Mouse (Mus musculus) MEL (cell line): Measurements from ENCODE around the gene Pigyl. TPM values are rescaled to one million over a fixed set of nuclear protein-coding genes. Genes with fewer than 3 reads are reported as not detected.

ENCODE experiments used
- DNase-seq: peaks from one replicate; pipeline ENCODE4 v3.0.0; 2011; ENCODE audit warnings: low read depth, low spot score
- H3K27ac ChIP-seq: 2 replicates; pipeline ENCODE4 v1.5.1; 2012; ENCODE audit warnings: low read depth, mild to moderate bottlenecking, control low read depth, low read length, moderate library complexity; ENCODE audit not compliant: control insufficient read depth
- H3K27me3 ChIP-seq, 2 experiments: fragments of 150-350 bp in 1 of 2; sonication (generic) in 1 of 2; 2 replicates each; pipeline ENCODE4 v1.6.1; 2012; ENCODE audit warnings: low read length in 2 of 2, mild to moderate bottlenecking in 2 of 2, improper control_type of control experiment in 1 of 2, moderate library complexity in 1 of 2; ENCODE audit not compliant: insufficient read depth in 2 of 2, control insufficient read depth in 1 of 2
- H3K36me3 ChIP-seq, 2 experiments: 2 replicates each; pipeline ENCODE4 v1.6.1; 2012 to 2014; ENCODE audit warnings: low read length in 2 of 2, improper control_type of control experiment in 1 of 2, inconsistent platforms in 1 of 2, mild to moderate bottlenecking in 1 of 2; ENCODE audit not compliant: insufficient read depth in 2 of 2, control insufficient read depth in 1 of 2
- H3K4me1 ChIP-seq, 2 experiments: fragments of 150-350 bp in 1 of 2; sonication (generic) in 1 of 2; 2 replicates each; pipeline ENCODE4 v1.6.1; 2012; ENCODE audit warnings: low read length in 2 of 2, improper control_type of control experiment in 1 of 2, mild to moderate bottlenecking in 1 of 2; ENCODE audit not compliant: insufficient read depth in 2 of 2, control insufficient read depth in 1 of 2
- H3K4me3 ChIP-seq, 2 experiments: fragments of 150-350 bp in 1 of 2; sonication (generic) in 1 of 2; 2 replicates each; pipeline ENCODE4 v1.5.1; 2012; ENCODE audit warnings: low read depth in 2 of 2, low read length in 2 of 2, mild to moderate bottlenecking in 2 of 2, moderate library complexity in 2 of 2, control low read depth in 1 of 2, improper control_type of control experiment in 1 of 2; ENCODE audit not compliant: control insufficient read depth in 1 of 2, insufficient read depth in 1 of 2
- H3K79me2 ChIP-seq: 2 replicates; pipeline ENCODE4 v1.6.1; 2012; ENCODE audit warnings: mild to moderate bottlenecking, low read length, moderate library complexity; ENCODE audit not compliant: control insufficient read depth, poor library complexity, insufficient read depth
- H3K9ac ChIP-seq: 2 replicates; pipeline ENCODE4 v1.6.1; 2012; ENCODE audit warnings: low read depth, mild to moderate bottlenecking, control low read depth, low read length, moderate library complexity; ENCODE audit not compliant: control insufficient read depth, poor library complexity, severe bottlenecking
- H3K9me3 ChIP-seq: fragments of 150-350 bp; sonication (generic); replicated peaks from 2 replicates; pipeline ENCODE4 v1.6.1; 2012; ENCODE audit warnings: mild to moderate bottlenecking, low read length, improper control_type of control experiment, moderate library complexity; ENCODE audit not compliant: insufficient read depth
- BHLHE40 ChIP-seq: IDR thresholded peaks from 2 replicates; pipeline ENCODE4 v1.6.1; 2012; ENCODE audit warnings: low read depth, mild to moderate bottlenecking, inconsistent platforms, low read length, improper control_type of control experiment, borderline replicate concordance
- E2F4 ChIP-seq: IDR thresholded peaks from 2 replicates; pipeline ENCODE4 v1.6.1; 2011; ENCODE audit warnings: low read depth, low read length, improper control_type of control experiment, borderline replicate concordance
- ELF1 ChIP-seq: IDR thresholded peaks from 2 replicates; pipeline ENCODE4 v1.6.1; 2014; ENCODE audit warnings: low read depth, mild to moderate bottlenecking, inconsistent platforms, low read length, improper control_type of control experiment, moderate library complexity
- GABPA ChIP-seq: IDR thresholded peaks from 2 replicates; pipeline ENCODE4 v1.6.1; 2012; ENCODE audit warnings: low read depth, mild to moderate bottlenecking, inconsistent platforms, low read length, improper control_type of control experiment, moderate library complexity
- HCFC1 ChIP-seq: IDR thresholded peaks from 2 replicates; pipeline ENCODE4 v1.6.1; 2012; ENCODE audit warnings: low read depth, mild to moderate bottlenecking, inconsistent platforms, low read length, improper control_type of control experiment, moderate library complexity
- JUND ChIP-seq: IDR thresholded peaks from 2 replicates; pipeline ENCODE4 v1.6.1; 2011; ENCODE audit warnings: low read depth, mild to moderate bottlenecking, improper control_type of control experiment, low read length
- MAX ChIP-seq: IDR thresholded peaks from 2 replicates; pipeline ENCODE4 v1.6.1; 2011; ENCODE audit warnings: low read length, improper control_type of control experiment
- MAZ ChIP-seq: IDR thresholded peaks from 2 replicates; pipeline ENCODE4 v1.6.1; 2012; ENCODE audit warnings: low read depth, mild to moderate bottlenecking, inconsistent platforms, low read length, improper control_type of control experiment
- MXI1 ChIP-seq: IDR thresholded peaks from 2 replicates; pipeline ENCODE4 v1.6.1; 2011; ENCODE audit warnings: mild to moderate bottlenecking, low read depth, low read length, improper control_type of control experiment
- MYC ChIP-seq: IDR thresholded peaks from 2 replicates; pipeline ENCODE4 v1.6.1; 2011; ENCODE audit warnings: low read depth, mild to moderate bottlenecking, low read length, improper control_type of control experiment, moderate library complexity
- NELFE ChIP-seq: IDR thresholded peaks from 2 replicates; pipeline ENCODE4 v1.6.1; 2011; ENCODE audit warnings: low read depth, low read length, improper control_type of control experiment
- POLR2A ChIP-seq, 2 experiments: IDR thresholded peaks; 2 replicates each; pipeline ENCODE4 v1.6.1; 2011 to 2012; ENCODE audit warnings: low read length in 2 of 2, mild to moderate bottlenecking in 2 of 2, control low read depth in 1 of 2, improper control_type of control experiment in 1 of 2, low read depth in 1 of 2, moderate library complexity in 1 of 2; ENCODE audit not compliant: control insufficient read depth in 1 of 2, insufficient read depth in 1 of 2, poor library complexity in 1 of 2
- POLR2AphosphoS2 ChIP-seq: IDR thresholded peaks from 2 replicates; pipeline ENCODE4 v1.6.1; 2011; ENCODE audit warnings: low read length, improper control_type of control experiment
- TBP ChIP-seq: IDR thresholded peaks from 2 replicates; pipeline ENCODE4 v1.8.0; 2011; ENCODE audit warnings: low read depth, low read length, improper control_type of control experiment
- TCF12 ChIP-seq: IDR thresholded peaks from 2 replicates; pipeline ENCODE4 v1.6.1; 2014; ENCODE audit warnings: low read depth, mild to moderate bottlenecking, inconsistent platforms, low read length, improper control_type of control experiment, moderate library complexity
- UBTF ChIP-seq: IDR thresholded peaks from 2 replicates; pipeline ENCODE4 v1.6.1; 2012; ENCODE audit warnings: low read depth, mild to moderate bottlenecking, inconsistent platforms, low read length, improper control_type of control experiment, moderate library complexity, borderline replicate concordance; ENCODE audit not compliant: insufficient read depth
- USF1 ChIP-seq: IDR thresholded peaks from 2 replicates; pipeline ENCODE4 v1.6.1; 2014; ENCODE audit warnings: low read depth, mild to moderate bottlenecking, inconsistent platforms, low read length, improper control_type of control experiment, moderate library complexity
- ZKSCAN1 ChIP-seq: IDR thresholded peaks from 2 replicates; pipeline ENCODE4 v1.6.1; 2012; ENCODE audit warnings: low read depth, mild to moderate bottlenecking, inconsistent platforms, low read length, improper control_type of control experiment, moderate library complexity
- polyA plus RNA-seq, 2 experiments: library from polyadenylated mRNA; stranded (reverse) in 1 of 2; unstranded in 1 of 2; fragments of >175 nt in 1 of 2; fragments of >200 nt in 1 of 2; gene quantifications; 2 replicates each; pipeline versions ENCODE4 v1.2.1 to v1.2.4; 2012; ENCODE audit warnings: low replicate concordance in 2 of 2, low read depth in 1 of 2; ENCODE audit not compliant: insufficient read length in 2 of 2, insufficient read depth in 1 of 2, missing spikeins in 1 of 2
- total RNA-seq: library from RNA; depleted of rRNA; stranded (reverse); fragments of 300-350 nt; gene quantifications from 2 replicates; pipeline ENCODE4 v1.2.3, GENCODE M21; 2012

The Pigyl gene
- total and polyA plus RNA-seq, 3 experiments, result 103 to 146 TPM; not detected in 1

GRCm38 (mm10) chr9:22117754-22118456 is 38.7 kb upstream of the Pigyl start (continued):
- 0 out of 2 replicates have a peak, but pooled peaks have one; percentile 20 for TF ChIP-seq TCF12
- peak; percentile 57; the same call in 1 of the 2 replicates for TF ChIP-seq TBP
- TF ChIP-seq USF1, result no peak; the same call in 1 of the 2 replicates
- no peak for TF ChIP-seq GABPA
- TF ChIP-seq UBTF, result no peak
- TF ChIP-seq, all 39 proteins: peak for 13

- H3K36me3 ChIP-seq, result peaks cover 0 to 35% of the 10 kb centered on the region in 2 experiments; a peak in 2 of 4 replicates
- DNase-seq, result peak; percentile 76
- H3K79me2 ChIP-seq, result peaks cover 13% of the 10 kb centered on the region
- H3K9ac ChIP-seq, result no peak overlapping the region
- peak; percentile 18; the same call in 1 of the 2 replicates for TF ChIP-seq MXI1
- TF ChIP-seq E2F4, result no peak
- peak; percentile 49 for TF ChIP-seq MAX
- no peak for TF ChIP-seq POLR2A (IDR thresholded peaks at IDR 0.05; ENCODE audit: control insufficient read depth in 1 of 2, insufficient read depth in 1 of 2, low read depth in 1 of 2, low read length in 2 of 2, poor library complexity in 1 of 2)
- no peak for TF ChIP-seq POLR2AphosphoS2
- peak; percentile 39; the same call in 1 of the 2 replicates for TF ChIP-seq MYC
- no peak for TF ChIP-seq MAZ
- no peak for TF ChIP-seq ZKSCAN1
- no peak for TF ChIP-seq HCFC1
- no peak for TF ChIP-seq UBTF
- no peak for TF ChIP-seq BHLHE40
- peak; percentile 62; the same call in 1 of the 2 replicates for TF ChIP-seq USF1
- TF ChIP-seq NELFE, result no peak
- TF ChIP-seq ELF1, result no peak
- TF ChIP-seq JUND, result no peak
- TF ChIP-seq, all 39 proteins: peak for 4
- Histone ChIP-seq H3K4me1 (peaks cover 20 to 53% of the 10 kb centered on the region in 2 experiments), H3K27me3 (no peaks in the 10 kb centered on the region), H3K9me3 (no peaks in the 10 kb centered on the region), H3K4me3 (no peak overlapping the region), H3K27ac (no peak overlapping the region)
Observed at GRCm38 (mm10) chr9:22119543-22119942, 37.1 kb upstream of the Pigyl start.
